Mouse (Mus musculus): ENCODE results near the gene Fam168a. TPM values are rescaled to one million over a fixed set of nuclear protein-coding genes. Genes with fewer than 3 reads are reported as not detected.

The Fam168a gene
- polyA plus RNA-seq, 1 experiment from 2014 or later: 42.2 TPM

GRCm38 (mm10) chr7:100750101-100750500 lies 43.7 kb downstream of the Fam168a start:
- ATAC-seq (ENCODE audit: insufficient number of reproducible peaks, low FRiP score, low TSS enrichment, low read depth): no peak
- H3K9ac ChIP-seq: no peak overlapping the region
- no peak overlapping the region for H3K4me3 ChIP-seq
- no peaks in the 10 kb centered on the region for H3K9me3 ChIP-seq
- no peak overlapping the region for H3K4me2 ChIP-seq
- 69% methylated on average over 2 of the region's 2 CpGs for WGBS
- H3K27ac ChIP-seq: no peak overlapping the region
- H3K27me3 ChIP-seq: no peaks in the 10 kb centered on the region
- H3K36me3 ChIP-seq: no peaks in the 10 kb centered on the region
- H3K4me1 ChIP-seq: no peaks in the 10 kb centered on the region

- Histone ChIP-seq H3K4me3 (no peak overlapping the region), H3K36me3 (no peaks in the 10 kb centered on the region), H3K9ac (no peak overlapping the region), H3K9me3 (no peaks in the 10 kb centered on the region), H3K27me3 (no peaks in the 10 kb centered on the region), H3K4me2 (no peak overlapping the region), H3K4me1 (peaks cover 7% of the 10 kb centered on the region; the same call in 1 of the 2 replicates), H3K27ac (no peak overlapping the region)
- WGBS: 83% methylated on average over 7 of the region's 7 CpGs
- ATAC-seq (ENCODE audit: insufficient number of reproducible peaks, low FRiP score, low TSS enrichment, low read depth): no peak
Observed at GRCm38 (mm10) chr7:100758718-100759117, 52.3 kb downstream of the Fam168a start.

- Histone ChIP-seq H3K4me1 (peaks cover 7% of the 10 kb centered on the region; the same call in 1 of the 2 replicates), H3K27ac (0 out of 2 replicates have a peak overlapping the region, but pooled peaks have one; percentile 27), H3K4me3 (no peak overlapping the region), H3K9ac (no peak overlapping the region), H3K27me3 (no peaks in the 10 kb centered on the region), H3K9me3 (no peaks in the 10 kb centered on the region), H3K4me2 (no peak overlapping the region), H3K36me3 (no peaks in the 10 kb centered on the region)
- ATAC-seq (ENCODE audit: insufficient number of reproducible peaks, low FRiP score, low TSS enrichment, low read depth): no peak
Observed at GRCm38 (mm10) chr7:100762726-100763125, 56.3 kb downstream of the Fam168a start.

- Histone ChIP-seq H3K4me1 (peaks cover 6% of the 10 kb centered on the region; the same call in 1 of the 2 replicates), H3K27me3 (no peaks in the 10 kb centered on the region), H3K9ac (no peak overlapping the region), H3K36me3 (no peaks in the 10 kb centered on the region), H3K4me2 (no peak overlapping the region), H3K9me3 (no peaks in the 10 kb centered on the region), H3K4me3 (no peak overlapping the region), H3K27ac (no peak overlapping the region)
- 26% methylated on average over 3 of the region's 3 CpGs for WGBS
- no peak for ATAC-seq (ENCODE audit: insufficient number of reproducible peaks, low FRiP score, low TSS enrichment, low read depth)
Observed at GRCm38 (mm10) chr7:100767568-100767967, 61.1 kb downstream of the Fam168a start.

- Histone ChIP-seq H3K9me3 (no peaks in the 10 kb centered on the region), H3K9ac (no peak overlapping the region), H3K4me3 (no peak overlapping the region), H3K4me2 (no peak overlapping the region), H3K27me3 (no peaks in the 10 kb centered on the region), H3K36me3 (no peaks in the 10 kb centered on the region), H3K27ac (no peak overlapping the region), H3K4me1 (0 out of 2 replicates have a peak, but pooled peaks cover 1% of the 10 kb centered on the region)
- WGBS: 87% methylated on average over 3 of the region's 3 CpGs
- ATAC-seq (ENCODE audit: insufficient number of reproducible peaks, low FRiP score, low TSS enrichment, low read depth): no peak
Observed at GRCm38 (mm10) chr7:100768009-100768408, 61.6 kb downstream of the Fam168a start.

GRCm38 (mm10) chr7:100769534-100770083 lies 63.2 kb downstream of the Fam168a start:
- Histone ChIP-seq H3K36me3 (no peaks in the 10 kb centered on the region), H3K4me3 (no peak overlapping the region), H3K27me3 (no peaks in the 10 kb centered on the region), H3K9me3 (no peaks in the 10 kb centered on the region), H3K4me1 (no peaks in the 10 kb centered on the region), H3K9ac (no peak overlapping the region), H3K27ac (no peak overlapping the region), H3K4me2 (no peak overlapping the region)
- 87% methylated on average over 7 of the region's 7 CpGs for WGBS
- no peak for ATAC-seq (ENCODE audit: insufficient number of reproducible peaks, low FRiP score, low TSS enrichment, low read depth)

GRCm38 (mm10) chr7:100770669-100771341 lies 64.4 kb downstream of the Fam168a start:
- 83% methylated on average over 2 of the region's 2 CpGs for WGBS

GRCm38 (mm10) chr7:100774189-100774588 lies 67.8 kb downstream of the Fam168a start:
- Histone ChIP-seq H3K4me1 (no peaks in the 10 kb centered on the region), H3K27me3 (no peaks in the 10 kb centered on the region), H3K4me3 (no peak overlapping the region), H3K4me2 (no peak overlapping the region), H3K9ac (no peak overlapping the region), H3K27ac (no peak overlapping the region), H3K36me3 (no peaks in the 10 kb centered on the region), H3K9me3 (no peaks in the 10 kb centered on the region)
- no peak for ATAC-seq (ENCODE audit: insufficient number of reproducible peaks, low FRiP score, low TSS enrichment, low read depth)
- 100% methylated on average over 1 of the region's 1 CpGs for WGBS

More at GRCm38 (mm10) chr7:100770669-100771341, 64.4 kb downstream of the Fam168a start:
- Histone ChIP-seq H3K4me1 (no peaks in the 10 kb centered on the region), H3K4me2 (no peak overlapping the region), H3K27me3 (no peaks in the 10 kb centered on the region), H3K9ac (no peak overlapping the region), H3K9me3 (no peaks in the 10 kb centered on the region), H3K27ac (no peak overlapping the region), H3K4me3 (no peak overlapping the region), H3K36me3 (no peaks in the 10 kb centered on the region)
- no peak for ATAC-seq (ENCODE audit: insufficient number of reproducible peaks, low FRiP score, low TSS enrichment, low read depth)

- H3K4me1 ChIP-seq: no peaks in the 10 kb centered on the region
- no peaks in the 10 kb centered on the region for H3K36me3 ChIP-seq
- no peak overlapping the region for H3K9ac ChIP-seq
- no peak for ATAC-seq (ENCODE audit: insufficient number of reproducible peaks, low FRiP score, low TSS enrichment, low read depth)
- 93% methylated on average over 1 of the region's 1 CpGs for WGBS
- no peaks in the 10 kb centered on the region for H3K27me3 ChIP-seq
- H3K4me3 ChIP-seq: no peak overlapping the region
- no peak overlapping the region for H3K4me2 ChIP-seq
- H3K27ac ChIP-seq: no peak overlapping the region
- H3K9me3 ChIP-seq: no peaks in the 10 kb centered on the region
Observed at GRCm38 (mm10) chr7:100775810-100776209, 69.4 kb downstream of the Fam168a start.

GRCm38 (mm10) chr7:100780192-100780591 lies 73.8 kb downstream of the Fam168a start:
- no peak for ATAC-seq (ENCODE audit: insufficient number of reproducible peaks, low FRiP score, low TSS enrichment, low read depth)
- WGBS: 81% methylated on average over 7 of the region's 7 CpGs

GRCm38 (mm10) chr7:100784650-100785049 lies 78.2 kb downstream of the Fam168a start:
- Histone ChIP-seq H3K4me1 (peaks cover 7% of the 10 kb centered on the region; the same call in 1 of the 2 replicates), H3K9ac (no peak overlapping the region), H3K36me3 (no peaks in the 10 kb centered on the region), H3K27ac (no peak overlapping the region), H3K27me3 (no peaks in the 10 kb centered on the region), H3K4me2 (no peak overlapping the region), H3K4me3 (no peak overlapping the region), H3K9me3 (no peaks in the 10 kb centered on the region)
- ATAC-seq (ENCODE audit: insufficient number of reproducible peaks, low FRiP score, low TSS enrichment, low read depth): 0 out of 2 replicates have a peak, but pooled peaks have one; percentile 30
- WGBS: 22% methylated on average over 2 of the region's 2 CpGs

More at GRCm38 (mm10) chr7:100780192-100780591, 73.8 kb downstream of the Fam168a start:
- H3K27ac ChIP-seq: no peak overlapping the region
- H3K9ac ChIP-seq: no peak overlapping the region
- H3K36me3 ChIP-seq: no peaks in the 10 kb centered on the region
- peaks cover 7% of the 10 kb centered on the region; the same call in 1 of the 2 replicates for H3K4me1 ChIP-seq
- no peaks in the 10 kb centered on the region for H3K9me3 ChIP-seq
- no peak overlapping the region for H3K4me2 ChIP-seq
- no peaks in the 10 kb centered on the region for H3K27me3 ChIP-seq
- no peak overlapping the region for H3K4me3 ChIP-seq

- Histone ChIP-seq H3K36me3 (no peaks in the 10 kb centered on the region), H3K4me2 (no peak overlapping the region), H3K4me3 (no peak overlapping the region), H3K9me3 (no peaks in the 10 kb centered on the region), H3K27me3 (no peaks in the 10 kb centered on the region), H3K4me1 (peaks cover 7% of the 10 kb centered on the region; the same call in 1 of the 2 replicates), H3K27ac (no peak overlapping the region), H3K9ac (no peak overlapping the region)
- ATAC-seq (ENCODE audit: insufficient number of reproducible peaks, low FRiP score, low TSS enrichment, low read depth): no peak
- 33% methylated on average over 4 of the region's 4 CpGs for WGBS
Observed at GRCm38 (mm10) chr7:100785426-100785825, 79.0 kb downstream of the Fam168a start.
